Mouse (Mus musculus) stomach, postnatal 0 days (tissue): ENCODE data around the gene Mapk8. TPM values are rescaled to one million over a fixed set of nuclear protein-coding genes. Genes with fewer than 3 reads are reported as not detected.

ENCODE experiments used
- ATAC-seq: fragments of 200-750 bp; cut with Nextera tagmentation; 2 replicates; pipeline ENCODE4 v1.8.0; 2017; ENCODE audit not compliant: low FRiP score, low TSS enrichment
- DNase-seq: peaks from one replicate; pipeline ENCODE4 v3.0.0-alpha.2; 2016; ENCODE audit warnings: low spot score
- H3K27ac ChIP-seq: fragments of 300-500 bp; sonication (generic); replicated peaks from 2 replicates; pipeline ENCODE4 v1.5.1; 2014; ENCODE audit warnings: mild to moderate bottlenecking, control low read depth
- H3K27me3 ChIP-seq: fragments of 300-500 bp; sonication (generic); 2 replicates; pipeline ENCODE4 v1.6.1; 2014; ENCODE audit warnings: low read length; ENCODE audit not compliant: control insufficient read depth, insufficient read depth
- H3K36me3 ChIP-seq: fragments of 300-500 bp; sonication (generic); 2 replicates; pipeline ENCODE4 v1.6.1; 2014; ENCODE audit warnings: low read length, mixed read lengths; ENCODE audit not compliant: control insufficient read depth, insufficient read depth
- H3K4me1 ChIP-seq: fragments of 300-500 bp; sonication (generic); replicated peaks from 2 replicates; pipeline ENCODE4 v1.6.1; 2014; ENCODE audit warnings: antibody characterized with exemption; ENCODE audit not compliant: control insufficient read depth, insufficient read depth
- H3K4me2 ChIP-seq: fragments of 300-500 bp; sonication (generic); replicated peaks from 2 replicates; pipeline ENCODE4 v1.6.1; 2014; ENCODE audit warnings: low read depth, mild to moderate bottlenecking, control low read depth, moderate library complexity
- H3K4me3 ChIP-seq: fragments of 300-500 bp; sonication (generic); 2 replicates; pipeline ENCODE4 v1.5.1; 2014; ENCODE audit warnings: low read depth, low read length, control low read depth
- H3K9ac ChIP-seq: fragments of 300-500 bp; sonication (generic); 2 replicates; pipeline ENCODE4 v1.6.1; 2014; ENCODE audit warnings: mild to moderate bottlenecking, low read length, control low read depth, mixed read lengths
- H3K9me3 ChIP-seq: fragments of 300-500 bp; sonication (generic); 2 replicates; pipeline ENCODE4 v1.6.1; 2016; ENCODE audit warnings: low read length; ENCODE audit not compliant: control insufficient read depth
- CTCF ChIP-seq: IDR thresholded peaks from 2 replicates; pipeline ENCODE4 v1.5.1; 2016; ENCODE audit warnings: antibody characterized with exemption, low read depth, mild to moderate bottlenecking, moderate library complexity
- EP300 ChIP-seq: optimal IDR thresholded peaks from 2 replicates; pipeline ENCODE3; 2016; ENCODE audit warnings: antibody characterized with exemption
- WGBS: fragments of 180-500 bp; shearing (Covaris S2); extraction: QIAGEN DNeasy Blood & Tissue Kit; methylation state at CpG from one replicate; pipeline ENCODE4 v1.1.7; 2014; 5-methylcytosine and 5-hydroxymethylcytosine counted together
- polyA plus RNA-seq: library from polyadenylated mRNA; unstranded; fragments of >200 nt; fragmentation: Nextera tagmentation; extraction: Ambion mirVana; gene quantifications from 2 replicates; pipeline ENCODE4 v1.2.1, GENCODE M21; 2015

Mapk8 gene
- polyA plus RNA-seq, 1 experiment from 2014 or later: 7.7 TPM

- DNase-seq (no peak), ATAC-seq (no peak)
- no peaks in the 10 kb centered on the region for H3K4me1 ChIP-seq
- no peak overlapping the region for H3K9ac ChIP-seq
- no peak overlapping the region for H3K27ac ChIP-seq
- H3K9me3 ChIP-seq: no peaks in the 10 kb centered on the region
- no peak overlapping the region for H3K4me2 ChIP-seq
- TF ChIP-seq EP300 (no peak), CTCF (no peak)
- 0 out of 2 replicates have a peak, but pooled peaks cover 2% of the 10 kb centered on the region for H3K36me3 ChIP-seq
- WGBS: 83% methylated on average over 5 of the region's 5 CpGs
- H3K27me3 ChIP-seq: no peaks in the 10 kb centered on the region
- no peak overlapping the region for H3K4me3 ChIP-seq
Observed at GRCm38 (mm10) chr14:33378723-33379122, 68.2 kb downstream of the Mapk8 start.

DNA sequence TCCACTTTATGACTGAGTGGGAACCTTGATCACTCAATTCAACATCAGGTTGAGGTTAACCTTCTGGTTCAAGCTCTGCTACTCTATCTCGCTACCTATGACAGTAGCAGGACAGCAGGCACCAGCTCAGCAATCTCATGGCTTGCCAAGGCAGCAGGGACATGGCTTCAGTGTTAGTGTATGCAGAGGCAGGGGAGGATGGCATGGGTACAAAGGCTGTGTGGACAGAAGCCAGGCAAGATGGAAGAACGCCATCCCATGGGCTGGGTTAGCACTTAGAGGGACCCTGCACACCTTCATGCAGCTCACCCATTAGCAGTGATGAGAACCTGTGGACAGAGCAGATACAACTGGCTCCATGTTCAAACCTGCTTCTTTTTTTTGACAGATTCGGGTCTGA lies 69.7 kb downstream of the Mapk8 start:
- no peaks in the 10 kb centered on the region for H3K4me1 ChIP-seq
- no peak overlapping the region for H3K4me3 ChIP-seq
- WGBS: 90% methylated on average over 3 of the region's 3 CpGs
- ATAC-seq (no peak), DNase-seq (no peak)
- H3K9ac ChIP-seq: no peak overlapping the region
- H3K27me3 ChIP-seq: no peaks in the 10 kb centered on the region
- no peaks in the 10 kb centered on the region for H3K9me3 ChIP-seq
- no peak overlapping the region for H3K4me2 ChIP-seq
- no peak overlapping the region for H3K27ac ChIP-seq
- H3K36me3 ChIP-seq: no peaks in the 10 kb centered on the region
- TF ChIP-seq CTCF (no peak), EP300 (no peak)

GRCm38 (mm10) chr14:33374089-33374488 lies 72.9 kb downstream of the Mapk8 start:
- Histone ChIP-seq H3K4me2 (no peak overlapping the region), H3K27me3 (no peaks in the 10 kb centered on the region), H3K36me3 (no peaks in the 10 kb centered on the region), H3K4me1 (no peaks in the 10 kb centered on the region), H3K27ac (no peak overlapping the region), H3K9me3 (no peaks in the 10 kb centered on the region), H3K9ac (no peak overlapping the region), H3K4me3 (no peak overlapping the region)
- DNase-seq (no peak), ATAC-seq (no peak)
- 31% methylated on average over 1 of the region's 1 CpGs for WGBS
- TF ChIP-seq EP300 (no peak), CTCF (no peak)

GRCm38 (mm10) chr14:33373271-33373670 lies 73.7 kb downstream of the Mapk8 start:
- Histone ChIP-seq H3K4me2 (no peak overlapping the region), H3K9me3 (no peaks in the 10 kb centered on the region), H3K4me1 (no peaks in the 10 kb centered on the region), H3K4me3 (no peak overlapping the region), H3K9ac (no peak overlapping the region), H3K27ac (no peak overlapping the region), H3K36me3 (no peaks in the 10 kb centered on the region), H3K27me3 (no peaks in the 10 kb centered on the region)
- no peak for DNase-seq
- TF ChIP-seq EP300 (no peak), CTCF (no peak)
- ATAC-seq: no peak
- WGBS: 44% methylated on average over 1 of the region's 1 CpGs

GRCm38 (mm10) chr14:33371248-33371647 lies 75.7 kb downstream of the Mapk8 start:
- peak; percentile 80 for DNase-seq
- TF ChIP-seq CTCF (peak; percentile 92), EP300 (no peak)
- H3K36me3 ChIP-seq: no peaks in the 10 kb centered on the region
- ATAC-seq: peak; percentile 62
- H3K9me3 ChIP-seq: no peaks in the 10 kb centered on the region
- H3K9ac ChIP-seq: no peak overlapping the region
- H3K27me3 ChIP-seq: no peaks in the 10 kb centered on the region
- no peaks in the 10 kb centered on the region for H3K4me1 ChIP-seq
- no peak overlapping the region for H3K27ac ChIP-seq
- no peak overlapping the region for H3K4me3 ChIP-seq
- H3K4me2 ChIP-seq: no peak overlapping the region
- WGBS: 18% methylated on average over 3 of the region's 3 CpGs

DNA sequence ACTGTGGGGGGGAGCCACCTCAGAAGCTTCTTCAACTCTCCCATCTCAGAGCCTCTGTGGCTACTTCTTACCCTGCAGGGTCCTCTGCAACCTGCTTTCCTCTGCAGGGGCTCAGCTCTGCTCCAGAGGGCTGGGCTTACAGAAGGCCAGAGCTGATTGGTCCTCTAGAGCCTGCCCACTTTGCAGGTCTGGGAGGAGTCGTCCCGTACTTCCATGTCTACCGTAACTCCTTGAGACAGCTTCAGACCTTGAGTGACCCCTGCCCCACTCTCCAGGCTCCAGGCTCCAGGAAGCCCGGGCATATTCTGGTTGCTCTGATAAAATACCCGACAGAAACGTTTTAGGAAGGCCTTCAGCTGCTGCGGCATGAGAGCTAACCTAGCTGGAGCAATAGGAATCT lies 76.9 kb downstream of the Mapk8 start:
- WGBS: 12% methylated on average over 7 of the region's 7 CpGs
- no peak overlapping the region; the same call in 1 of the 2 replicates for H3K4me2 ChIP-seq
- no peak overlapping the region for H3K4me3 ChIP-seq

More for the DNA sequence above, 76.9 kb downstream of the Mapk8 start:
- ATAC-seq (peak; percentile 64), DNase-seq (peak; percentile 53)
- Histone ChIP-seq H3K9me3 (no peaks in the 10 kb centered on the region), H3K27me3 (no peaks in the 10 kb centered on the region), H3K9ac (no peak overlapping the region), H3K27ac (no peak overlapping the region), H3K36me3 (no peaks in the 10 kb centered on the region), H3K4me1 (no peaks in the 10 kb centered on the region)
- TF ChIP-seq CTCF: no peak
- TF ChIP-seq EP300: no peak
